ENCODE assay signal across 16 mouse cellular contexts in genomic region chr6:133972054-133972705, GRCm38 (mm10).
"Had no signal": no experiment of that assay in that cellular context is flagged by ENCODE, and none has a peak within 500 bp of the region (broad histone marks: within the 10 kb centered on the region; RNA-seq: fewer than 3 reads in every experiment).

No protein-coding gene starts in this region.

- H3K27me3 ChIP-seq: kidney, embryonic 15.5 days; limb, embryonic 15.5 days; liver, embryonic 13.5 days; neural tube, embryonic 15.5 days had no signal

- H3K36me3 ChIP-seq: kidney, embryonic 15.5 days; limb, embryonic 15.5 days; liver, embryonic 13.5 days; neural tube, embryonic 15.5 days had no signal

- H3K4me2 ChIP-seq: kidney, embryonic 15.5 days; limb, embryonic 15.5 days; liver, embryonic 13.5 days; midbrain, embryonic 11.5 days; neural tube, embryonic 15.5 days had no signal

- H3K4me3 ChIP-seq: kidney, embryonic 15.5 days; limb, embryonic 15.5 days; liver, embryonic 13.5 days; myocyte; neural tube, embryonic 15.5 days had no signal

- DNase-seq: kidney, adult 18-20 months; kidney, postnatal 14 days; left cerebral cortex, postnatal 4 days; liver, embryonic 13.5 days; lung, adult 18-20 months; lung, postnatal 4 days; right cerebral cortex, adult 18-20 months; right cerebral cortex, postnatal 25 days; thymus, postnatal 4 days had no signal

- H3K4me1 ChIP-seq: liver, embryonic 13.5 days had no signal

- H3K9ac ChIP-seq: kidney, embryonic 15.5 days; limb, embryonic 15.5 days; liver, embryonic 13.5 days; neural tube, embryonic 15.5 days had no signal

- ATAC-seq: lung, postnatal 0 days had no signal

- H3K9me3 ChIP-seq: kidney, embryonic 15.5 days; limb, embryonic 15.5 days; liver, embryonic 13.5 days; neural tube, embryonic 15.5 days had no signal

- H3K27ac ChIP-seq: kidney, embryonic 15.5 days; limb, embryonic 15.5 days; liver, embryonic 13.5 days; neural tube, embryonic 15.5 days; stomach, postnatal 0 days had no signal
